Mouse (Mus musculus) testis, postnatal 10 days (tissue): ENCODE data around the gene Dpagt1.
"Not testable (repeated sequence)": the region's sequence is repeated elsewhere in the genome, so short reads cannot be mapped to it uniquely, and the experiment has no call there.

Experiments used
- DNase-seq: peaks from one replicate; pipeline ENCODE4 v3.0.0; 2021; ENCODE audit warnings: low spot score

The Dpagt1 gene

DNA sequence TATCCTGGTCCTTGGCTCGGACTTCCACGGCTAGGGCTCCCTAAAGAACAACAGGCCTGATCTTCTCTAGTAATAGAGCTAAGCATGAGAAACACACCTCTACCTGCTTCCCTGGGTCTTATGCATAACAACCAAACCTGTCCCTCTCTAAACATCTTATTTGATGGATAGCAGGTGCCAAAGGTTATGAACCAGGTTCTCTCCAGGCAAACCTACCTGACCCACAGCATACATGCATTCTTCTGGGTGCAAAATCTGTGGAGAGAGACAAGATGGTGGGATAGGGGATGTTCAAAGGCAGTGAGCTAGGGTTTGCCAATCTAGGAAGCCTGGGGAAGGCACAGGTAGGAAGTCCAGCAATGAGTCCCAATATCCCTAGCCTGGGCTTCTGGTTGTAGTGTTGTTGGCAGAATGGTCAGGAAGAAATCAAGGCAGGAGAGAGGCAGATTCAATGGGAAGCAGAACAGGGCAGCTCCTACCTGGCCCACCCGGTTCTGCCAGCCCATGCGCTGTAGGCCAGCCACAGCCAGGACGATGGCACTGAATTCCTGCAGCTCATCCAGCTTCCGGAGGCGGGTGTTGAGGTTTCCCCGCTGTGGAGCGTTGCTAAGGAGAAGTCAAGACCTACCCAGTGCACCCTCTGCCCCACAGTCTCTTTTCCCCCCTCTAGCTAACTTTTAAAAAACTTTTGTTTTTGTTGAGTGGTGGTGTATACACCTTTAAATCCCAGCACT, 11.8 kb downstream of the Dpagt1 start:
- DNase-seq, result no peak

DNA sequence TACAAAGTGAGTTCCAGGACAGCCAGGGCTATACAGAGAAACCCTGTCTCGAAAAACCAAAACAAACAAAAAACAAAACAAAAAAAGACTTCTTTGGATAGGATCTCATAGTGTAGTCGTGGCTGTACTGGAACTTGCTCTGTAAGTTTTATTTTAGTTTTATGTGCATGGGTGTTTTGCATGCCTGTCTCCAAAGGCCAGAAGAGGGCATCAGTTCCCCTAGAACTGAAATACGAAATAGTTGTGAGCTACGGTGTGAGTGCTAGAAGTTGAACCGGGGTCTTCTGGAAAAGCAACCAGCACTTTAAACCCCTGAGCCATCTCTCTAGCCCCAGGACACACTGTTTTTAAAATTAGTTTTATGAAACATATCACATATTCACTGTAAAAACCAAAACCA, 12.8 kb downstream of the Dpagt1 start:
- DNase-seq, result no peak

DNA sequence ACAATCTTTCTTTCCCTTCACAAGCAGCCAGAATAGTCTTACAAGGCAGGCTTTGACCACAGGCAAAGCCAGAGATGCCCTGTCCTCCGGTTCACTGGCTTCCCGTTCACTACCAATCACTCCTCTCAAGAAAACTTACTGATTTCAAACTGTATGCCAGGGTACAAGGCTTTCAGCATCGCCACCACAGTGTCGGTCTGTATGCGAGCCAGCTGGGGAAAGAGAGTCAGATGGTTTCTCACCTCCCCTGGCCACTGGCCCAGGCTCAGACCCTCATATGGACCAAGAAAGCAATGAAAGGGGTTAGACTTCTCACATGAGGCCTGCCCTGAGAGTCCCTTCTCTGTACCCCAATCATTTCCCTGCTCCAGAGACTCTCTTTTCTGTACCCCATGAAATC, 15.7 kb downstream of the Dpagt1 start:
- no peak for DNase-seq

- no peak for DNase-seq
Measured at GRCm38 (mm10) chr9:44342173-44342572, 16.4 kb downstream of the Dpagt1 start.

GRCm38 (mm10) chr9:44342605-44343004, 16.8 kb downstream of the Dpagt1 start:
- no peak for DNase-seq

- DNase-seq, result no peak
Measured at GRCm38 (mm10) chr9:44343290-44343689, 17.5 kb downstream of the Dpagt1 start.

GRCm38 (mm10) chr9:44343781-44344421, 18.1 kb downstream of the Dpagt1 start, which contains the start of gene Hmbs:
TSS of gene Hmbs (minus strand) at chr9:44344228.
- DNase-seq, result peak; percentile 93

DNA sequence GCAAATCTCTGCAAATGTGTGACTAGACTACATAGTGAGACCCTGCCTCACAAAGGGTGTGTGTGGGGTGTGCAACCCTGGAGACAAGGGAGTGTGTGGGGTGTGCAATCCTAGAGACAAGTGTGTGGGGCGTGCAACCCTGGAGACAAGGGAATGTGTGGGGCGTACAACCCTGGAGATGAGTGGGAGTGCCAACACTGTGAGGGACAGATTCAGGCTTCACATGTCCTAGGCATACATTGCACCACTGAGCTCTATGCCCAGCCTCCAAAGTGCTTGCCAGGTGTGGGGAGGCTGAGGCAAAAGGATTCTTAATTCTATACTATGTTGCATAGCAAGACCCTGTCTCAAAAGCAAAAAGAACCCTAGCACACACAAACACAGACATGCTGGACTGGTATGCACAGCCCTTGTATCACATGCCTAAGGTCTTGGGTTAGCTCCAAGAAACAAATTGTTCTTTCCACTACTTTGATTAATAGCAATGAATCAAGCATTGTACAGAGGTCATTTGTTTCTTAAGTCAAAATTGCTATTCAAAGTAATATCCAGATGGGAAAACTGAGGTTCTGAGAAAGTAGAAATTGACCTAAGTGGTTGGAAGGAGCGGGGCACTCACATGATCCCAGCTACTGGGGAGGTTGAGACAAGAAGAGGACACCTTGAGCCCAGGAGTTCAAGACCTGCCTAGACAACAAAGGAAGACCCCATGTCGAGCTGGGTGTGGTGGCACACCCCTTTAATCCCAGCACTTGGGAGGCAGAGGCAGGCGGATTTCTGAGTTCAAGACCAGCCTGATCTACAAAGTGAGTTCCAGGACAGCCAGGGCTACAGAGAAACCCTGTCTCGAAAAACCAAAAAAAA, 20.0 kb downstream of the Dpagt1 start:
- no peak for DNase-seq

DNA sequence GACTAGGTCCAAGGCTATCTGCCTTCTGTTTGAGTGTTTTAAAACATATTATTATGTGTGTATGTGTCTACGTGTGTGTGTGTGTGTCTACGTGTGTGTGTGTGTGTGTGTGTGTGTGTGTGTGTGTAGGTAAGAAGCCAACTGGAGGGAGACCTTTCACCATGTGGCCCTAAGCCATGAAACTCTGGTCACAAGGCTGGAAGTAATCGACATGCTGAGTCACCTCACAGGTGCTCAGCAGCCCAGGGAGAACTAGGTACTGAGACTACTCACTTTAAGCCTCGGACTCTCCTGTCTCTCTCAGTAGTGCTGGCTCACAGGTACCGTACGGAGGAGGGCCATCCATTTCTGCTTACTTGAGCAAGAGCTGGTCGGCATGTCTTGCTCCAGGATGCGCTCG, 21.3 kb downstream of the Dpagt1 start:
- no peak for DNase-seq

DNA sequence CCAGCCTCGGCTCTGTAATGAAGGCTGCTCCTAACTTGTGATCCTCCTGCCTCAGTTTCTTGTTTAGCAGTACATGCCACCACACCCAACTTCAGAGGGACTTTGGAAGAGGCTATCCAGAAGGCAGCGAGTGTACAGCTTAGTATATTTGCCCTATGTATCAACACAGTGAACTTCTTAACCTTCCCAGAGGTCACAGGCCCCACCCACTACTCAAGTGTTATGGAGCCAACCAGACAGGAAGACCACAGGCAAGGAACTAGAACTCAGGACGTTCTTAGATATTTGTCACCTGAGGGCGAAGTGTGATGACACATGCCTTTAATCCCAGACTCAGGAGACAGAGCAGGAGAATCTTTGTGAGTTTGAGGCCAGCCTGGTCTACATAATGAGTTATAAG, 21.8 kb downstream of the Dpagt1 start:
- DNase-seq, result no peak

DNA sequence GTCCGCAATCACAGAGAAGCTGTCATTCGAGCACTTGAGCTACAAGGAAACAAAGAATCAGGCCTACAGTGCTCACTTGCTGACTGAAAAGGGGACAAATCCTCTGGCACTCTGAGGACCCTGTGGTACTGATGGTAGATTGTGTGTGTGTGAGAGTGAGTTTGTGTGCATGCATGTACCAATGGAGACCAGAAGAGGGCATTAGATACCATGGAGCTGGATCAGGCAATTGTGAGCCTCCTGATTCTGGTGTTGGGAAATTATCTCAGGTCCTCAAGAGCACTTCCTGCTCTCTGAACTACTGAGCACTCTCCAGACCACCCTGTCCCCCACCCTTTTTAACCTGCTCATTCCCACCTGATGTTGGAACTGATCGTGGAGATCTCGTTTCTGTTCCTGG, 22.7 kb downstream of the Dpagt1 start:
- DNase-seq, result no peak

GRCm38 (mm10) chr9:44351396-44351795, 25.6 kb downstream of the Dpagt1 start:
- DNase-seq, result no peak

GRCm38 (mm10) chr9:44352337-44352736, 26.5 kb downstream of the Dpagt1 start:
- DNase-seq, result no peak

GRCm38 (mm10) chr9:44353142-44353541, 27.3 kb downstream of the Dpagt1 start:
- DNase-seq, result no peak

DNA sequence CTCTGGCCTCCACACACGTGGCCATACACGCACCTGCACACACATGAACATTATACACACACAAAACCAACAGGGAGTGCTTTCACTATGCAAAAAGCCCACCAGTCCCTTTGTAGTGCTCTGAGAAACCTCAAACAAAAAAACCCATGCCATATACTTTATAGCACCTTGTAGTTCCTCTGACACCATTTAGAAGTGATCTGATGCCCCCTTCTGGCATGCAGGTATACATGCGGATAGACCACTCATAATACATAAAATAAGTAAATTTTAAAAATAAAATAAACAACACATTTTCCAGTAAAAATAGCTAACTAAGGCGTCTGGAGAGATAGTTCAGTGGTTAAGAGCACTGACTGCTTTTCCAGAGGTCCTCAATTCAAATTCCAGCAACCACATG, 31.4 kb downstream of the Dpagt1 start:
- no peak for DNase-seq

DNA sequence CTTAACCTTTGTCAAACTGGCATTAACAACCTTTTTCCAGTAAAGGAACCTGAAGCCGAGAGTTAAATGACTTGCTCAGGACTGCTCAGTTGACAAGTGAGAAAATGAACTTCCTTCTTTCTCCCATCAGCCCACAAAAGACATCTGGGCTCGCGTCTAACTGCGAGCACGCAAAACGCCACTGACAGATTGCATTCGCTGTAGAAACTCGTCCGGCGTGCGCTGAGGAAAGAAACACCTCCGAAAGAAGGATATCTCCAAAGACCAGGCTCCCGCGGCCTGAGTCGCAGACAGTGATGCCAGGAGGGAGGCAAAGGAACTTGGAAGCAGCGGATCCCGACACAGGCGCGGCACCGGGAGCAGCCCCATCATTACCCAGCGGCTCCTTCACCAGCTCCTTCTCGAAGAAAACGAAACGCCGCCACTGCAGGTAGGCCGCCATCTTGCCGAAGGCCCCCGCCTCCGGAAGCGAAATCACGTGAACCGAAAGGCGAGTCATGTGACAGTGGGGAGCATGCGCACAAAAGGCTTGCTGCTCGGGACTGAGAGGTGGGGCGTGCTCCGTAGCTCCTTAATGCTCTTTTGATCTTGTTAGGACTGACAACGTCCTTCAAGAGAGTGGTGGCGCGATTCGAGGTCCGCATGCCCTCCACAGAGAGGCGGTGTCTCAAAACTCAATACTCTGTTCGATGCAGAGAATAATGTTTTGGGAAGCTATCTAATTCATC, 35.5 kb downstream of the Dpagt1 start, which contains the start of gene Vps11:
Vps11 (minus strand) TSS at position 481 of the 728 bp plus-strand sequence.
- peak; percentile 97 for DNase-seq

- not testable (repeated sequence) for DNase-seq
Measured at GRCm38 (mm10) chr9:44361931-44362330, 36.1 kb downstream of the Dpagt1 start.

GRCm38 (mm10) chr9:44364480-44364879, 38.7 kb downstream of the Dpagt1 start:
- DNase-seq, result no peak

DNA sequence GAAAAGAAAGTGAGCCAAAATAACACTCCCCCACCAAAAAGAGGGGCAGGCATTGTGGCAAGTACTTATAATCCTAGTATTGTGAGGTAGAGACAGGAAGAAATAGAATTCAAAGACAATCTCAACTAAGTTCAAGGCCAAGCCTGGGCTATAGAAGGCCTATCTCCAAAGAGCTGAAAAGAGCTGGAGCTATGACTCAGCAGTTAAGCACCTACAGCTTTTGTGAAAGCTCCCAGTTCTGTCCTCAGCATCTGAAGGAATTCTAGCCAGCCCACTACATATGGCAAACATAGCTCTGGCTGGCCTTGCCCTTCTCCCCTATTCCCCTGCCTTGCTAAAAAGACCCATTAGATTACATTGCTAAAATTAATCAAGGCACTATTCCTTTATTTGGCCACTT, 47.6 kb downstream of the Dpagt1 start:
- DNase-seq, result no peak

DNA sequence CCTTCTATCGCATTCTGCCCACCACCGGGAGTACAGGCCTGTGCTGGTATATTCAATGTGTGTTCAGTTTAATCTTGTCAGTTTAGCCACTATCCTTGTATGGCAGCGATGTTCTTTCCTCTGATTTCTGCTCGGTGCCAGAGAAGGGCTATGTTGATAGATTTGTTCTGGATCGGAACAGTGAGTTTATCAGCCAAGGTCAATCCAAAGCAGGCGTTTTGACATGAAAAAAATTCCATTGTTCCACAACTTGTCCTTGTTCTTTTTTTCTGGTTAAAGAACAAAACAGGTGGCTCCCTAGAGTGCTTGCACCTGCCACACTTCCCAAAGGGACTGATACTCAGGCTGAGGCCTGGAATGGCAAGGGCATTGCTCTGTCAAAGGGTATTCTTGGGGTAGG, 50.3 kb downstream of the Dpagt1 start:
- no peak for DNase-seq

- DNase-seq, result not testable (repeated sequence)
Measured at GRCm38 (mm10) chr9:44377335-44377734, 51.5 kb downstream of the Dpagt1 start.

- no peak for DNase-seq
Measured at GRCm38 (mm10) chr9:44378153-44378730, 52.4 kb downstream of the Dpagt1 start.
